Mouse (Mus musculus) left cerebral cortex, postnatal 36 days (tissue): ENCODE data around the gene Upp2. TPM values are rescaled to one million over a fixed set of nuclear protein-coding genes. Genes with fewer than 3 reads are reported as not detected.
A peak's percentile ranks its signal among the peaks of the same experiment; 100 is the strongest.

Experiments
- DNase-seq, 2 experiments: peaks; one replicate each; pipeline ENCODE4 v3.0.0; 2021 to 2022; ENCODE audit warnings: low spot score in 2 of 2, mixed read lengths in 1 of 2
- intact Hi-C: fragments of 180-260 bp; cut with DNase I; formaldehyde crosslinking; loops from one replicate; pipeline ENCODE4 v1.15.1; 2025
- total RNA-seq, 2 experiments: library from RNA; stranded (reverse); gene quantifications; 2 replicates each; pipeline ENCODE4 v1.2.3; 2021

Upp2 gene
- total RNA-seq = 10 to 100 TPM; 28.9 to 35.9 TPM

DNA sequence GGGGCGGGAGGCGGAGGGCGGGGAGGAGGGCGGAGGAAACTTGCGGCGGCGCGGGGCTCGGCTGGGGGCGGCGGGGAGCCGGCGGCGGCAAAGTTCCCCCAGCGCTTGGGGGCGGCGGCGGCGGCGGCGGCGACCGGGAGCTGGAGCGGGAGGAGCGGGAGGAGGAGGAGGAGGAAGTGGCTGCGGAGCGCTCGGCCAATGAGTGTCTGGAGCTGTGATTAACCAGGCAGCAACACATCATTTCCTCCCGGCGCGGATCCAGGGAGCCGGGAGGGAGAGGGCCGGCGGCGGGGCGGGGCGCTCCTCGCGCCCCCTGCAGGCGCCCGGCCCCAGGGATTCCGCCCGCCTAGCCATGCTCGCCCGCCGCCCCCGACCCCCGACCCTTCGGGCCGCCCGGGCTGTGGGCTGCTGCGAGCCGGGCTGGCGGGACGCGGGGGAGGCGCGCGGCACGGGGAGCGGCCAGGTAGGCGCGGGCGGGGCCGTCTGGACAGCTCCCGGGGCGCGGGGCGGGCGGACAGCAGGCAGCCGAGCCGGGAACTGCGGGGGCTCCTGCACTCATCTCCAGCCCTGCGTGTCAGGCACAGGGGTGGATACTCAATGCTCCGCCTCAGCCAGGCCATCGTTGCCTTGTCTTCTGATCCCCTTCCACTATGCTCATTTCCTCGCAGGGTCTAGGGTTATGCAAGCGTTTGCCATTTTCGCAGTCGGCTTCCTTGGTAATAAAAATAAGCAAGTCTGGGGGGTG is at the start of gene Upp2, which contains the start of gene Acvr1:
TSS of gene Upp2 (plus strand) at position 233 of the 745 bp plus-strand sequence.
TSS of gene Acvr1 (minus strand) at position 92 of the 745 bp plus-strand sequence.
- peak; percentile 87 to 91 for DNase-seq
- intact Hi-C loops = loop anchor here (2.0 to 10.0 kb wide), 4 partner anchors 52 to 100 kb away; no protein-coding TSS in a partner anchor

DNA sequence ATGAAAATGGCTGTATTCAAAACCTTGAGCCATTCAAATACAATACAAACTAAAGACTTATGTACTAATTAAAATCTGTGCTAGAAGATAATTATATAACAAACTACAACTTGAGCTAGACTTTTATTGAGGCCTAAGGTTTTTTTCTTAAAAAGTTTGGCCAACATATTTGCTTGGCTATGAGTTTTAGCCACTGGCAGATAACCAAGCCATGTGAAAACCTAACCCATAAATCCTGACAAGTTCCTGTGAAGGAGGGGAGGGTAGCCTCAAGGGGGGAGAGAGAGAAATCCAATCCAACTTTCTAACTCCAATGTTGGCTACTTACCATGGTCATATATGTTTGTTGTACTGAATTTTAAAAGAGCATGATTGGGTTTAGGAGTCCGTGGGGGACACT is 48.6 kb upstream of the Upp2 start:
- intact Hi-C loops = loop anchor here (10.0 kb wide), 1 partner anchor 46 kb away; the partner anchor contains the start of genes Acvr1 and Upp2

GRCm38 (mm10) chr2:58520727-58521126 is 46.4 kb upstream of the Upp2 start:
- DNase-seq = no peak
- intact Hi-C loops = no loop called here

More for the DNA sequence above, 48.6 kb upstream of the Upp2 start:
- no peak for DNase-seq

- no peak for DNase-seq
- intact Hi-C loops = no loop called here
Measured at GRCm38 (mm10) chr2:58521621-58522020, 45.5 kb upstream of the Upp2 start.

DNA sequence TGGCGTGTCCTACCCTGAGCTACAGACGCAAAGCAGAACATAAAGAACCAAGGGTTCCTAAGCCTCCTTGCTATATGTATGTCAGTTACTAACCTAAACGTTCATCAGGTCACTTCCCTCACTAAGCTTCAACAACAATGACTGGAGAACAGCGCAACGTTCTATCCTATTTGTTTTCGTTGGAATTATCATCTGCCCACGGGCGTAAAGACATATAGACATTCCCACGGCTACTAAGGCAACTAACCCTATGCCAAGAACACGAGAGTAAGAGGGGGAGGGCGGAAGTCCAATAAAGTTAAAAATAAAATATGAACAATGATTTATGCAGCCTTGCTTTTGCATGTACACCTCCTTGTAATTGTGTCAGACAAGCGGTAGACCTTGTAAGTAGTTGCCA is 44.0 kb upstream of the Upp2 start:
- intact Hi-C loops = no loop called here
- DNase-seq = no peak

DNA sequence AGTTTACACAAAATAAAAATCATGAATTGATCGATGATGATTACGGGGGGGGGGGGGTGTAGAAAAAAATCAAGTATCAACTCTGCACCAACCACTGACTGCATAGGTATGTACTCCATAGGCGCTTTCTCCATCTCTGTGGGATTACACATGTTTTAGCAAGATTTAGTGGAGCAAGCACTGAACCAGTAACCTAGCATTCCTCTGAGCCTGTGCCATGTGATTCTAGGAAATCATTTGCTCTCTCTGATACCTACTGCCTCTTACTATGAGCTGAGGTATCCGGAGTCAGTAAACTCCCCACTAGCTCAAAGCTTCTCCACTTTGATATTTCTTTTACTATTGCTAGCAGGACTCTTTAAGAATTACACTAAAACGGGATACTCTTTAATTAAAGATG is 43.2 kb upstream of the Upp2 start:
- intact Hi-C loops = no loop called here
- no peak for DNase-seq

- intact Hi-C loops = no loop called here
- no peak for DNase-seq
Measured at GRCm38 (mm10) chr2:58524356-58524755, 42.7 kb upstream of the Upp2 start.

GRCm38 (mm10) chr2:58527786-58528185 is 39.3 kb upstream of the Upp2 start:
- intact Hi-C loops = no loop called here
- no peak for DNase-seq

DNA sequence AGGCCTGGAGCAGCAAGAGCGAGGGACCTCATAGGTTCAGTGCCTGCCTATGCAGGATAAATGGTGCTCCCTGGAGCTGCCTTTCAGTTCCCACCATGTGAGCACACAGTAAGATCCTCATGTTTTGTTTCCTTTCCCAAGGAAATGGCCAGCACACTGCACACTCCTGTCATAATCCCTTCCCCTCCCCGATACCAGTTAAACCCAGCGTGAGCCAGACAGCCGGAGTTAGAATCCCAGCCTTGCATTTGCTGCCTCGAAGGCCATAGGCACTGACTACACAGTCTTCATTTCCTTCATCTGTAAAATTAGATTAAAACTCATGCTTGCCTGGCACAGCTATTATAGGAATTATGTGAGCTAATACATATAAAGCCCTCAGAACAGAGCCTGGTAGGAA is 37.7 kb upstream of the Upp2 start:
- no peak for DNase-seq
- intact Hi-C loops = no loop called here

DNA sequence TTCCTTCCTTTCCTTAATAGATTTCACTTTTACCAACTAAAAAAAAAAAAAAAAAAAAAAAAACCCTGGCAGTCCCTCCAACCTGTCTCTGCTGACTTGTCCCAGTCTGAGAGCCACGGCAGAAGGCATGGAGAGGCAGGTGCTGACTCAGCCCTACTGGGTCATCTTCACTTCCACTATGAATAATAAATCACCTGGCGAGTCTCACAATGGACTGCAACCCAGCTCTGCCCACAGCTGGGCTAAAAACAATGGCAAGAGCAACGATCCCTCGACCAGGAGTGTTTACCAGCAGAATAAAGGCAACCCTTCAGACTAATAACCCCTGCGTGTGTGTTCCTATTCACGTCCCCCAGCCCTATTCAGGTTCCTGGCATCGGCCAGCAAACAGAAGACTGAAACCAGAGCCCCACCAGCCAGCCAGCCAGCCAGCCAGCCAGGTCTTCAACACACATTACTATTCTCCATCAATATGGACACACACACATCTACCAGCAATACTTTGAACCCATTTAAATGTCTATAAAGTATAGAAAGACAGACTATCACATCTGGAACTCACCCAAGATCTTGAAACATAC is 37.1 kb upstream of the Upp2 start:
- intact Hi-C loops = no loop called here

GRCm38 (mm10) chr2:58530521-58530920 is 36.6 kb upstream of the Upp2 start:
- no peak for DNase-seq
- intact Hi-C loops = no loop called here

More for the DNA sequence above, 37.1 kb upstream of the Upp2 start:
- DNase-seq = no peak

DNA sequence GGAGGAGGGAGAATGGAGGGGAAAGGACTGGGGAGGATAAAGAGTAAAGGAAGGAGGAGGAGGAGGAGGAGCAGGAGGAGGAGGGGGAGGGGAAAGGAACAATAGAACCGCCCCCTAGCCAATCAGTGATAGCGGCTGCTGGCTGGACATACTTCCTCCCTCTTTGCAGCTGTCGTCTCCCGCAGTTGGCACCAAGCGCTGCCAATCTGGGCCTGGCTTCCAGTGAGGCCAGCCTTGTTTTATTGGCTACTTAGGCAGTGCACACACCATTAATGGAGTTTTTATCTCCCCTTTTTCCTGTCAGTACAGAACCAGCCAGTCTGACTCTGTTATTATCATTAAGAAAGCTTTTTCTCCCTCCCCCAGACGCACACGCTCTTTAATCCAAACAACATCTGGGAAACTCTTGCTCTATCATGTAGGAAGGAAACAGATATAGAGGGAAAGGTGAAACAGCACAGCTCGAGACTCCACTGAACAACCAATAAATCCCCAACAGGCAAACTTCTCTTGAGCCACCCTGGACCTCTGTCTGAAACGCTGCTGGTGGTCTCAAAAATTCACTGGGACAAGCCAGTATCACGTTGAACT is 34.7 kb upstream of the Upp2 start:
- peak; percentile 48 to 49 for DNase-seq
- intact Hi-C loops = no loop called here

DNA sequence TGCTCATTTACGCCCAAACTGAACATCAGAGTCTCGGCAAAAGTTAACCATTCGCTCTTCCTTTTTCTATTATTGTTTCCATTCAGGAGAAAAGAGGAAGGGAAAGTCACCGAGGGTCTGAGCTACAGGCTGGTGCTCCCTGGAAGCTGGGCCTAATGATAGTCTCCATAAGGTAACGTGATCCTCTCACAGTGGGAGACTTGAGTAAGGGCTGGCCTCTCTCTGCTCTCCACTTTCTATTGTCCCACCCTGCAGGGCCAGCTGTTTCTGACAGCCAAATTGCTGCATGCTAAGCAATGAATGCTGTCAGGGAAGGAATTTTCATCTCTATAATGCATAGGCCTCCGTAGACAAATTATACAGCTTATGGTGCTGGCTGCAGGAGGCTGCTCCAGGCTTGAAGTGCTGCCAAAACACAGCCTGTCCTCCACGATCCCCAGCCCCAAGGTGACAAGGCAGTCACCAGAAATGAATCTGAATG is 33.5 kb upstream of the Upp2 start:
- intact Hi-C loops = no loop called here
- DNase-seq = no peak

- intact Hi-C loops = no loop called here
- no peak for DNase-seq
Measured at GRCm38 (mm10) chr2:58534379-58534778, 32.7 kb upstream of the Upp2 start.

GRCm38 (mm10) chr2:58535233-58535632 is 31.9 kb upstream of the Upp2 start:
- no peak for DNase-seq
- intact Hi-C loops = no loop called here

DNA sequence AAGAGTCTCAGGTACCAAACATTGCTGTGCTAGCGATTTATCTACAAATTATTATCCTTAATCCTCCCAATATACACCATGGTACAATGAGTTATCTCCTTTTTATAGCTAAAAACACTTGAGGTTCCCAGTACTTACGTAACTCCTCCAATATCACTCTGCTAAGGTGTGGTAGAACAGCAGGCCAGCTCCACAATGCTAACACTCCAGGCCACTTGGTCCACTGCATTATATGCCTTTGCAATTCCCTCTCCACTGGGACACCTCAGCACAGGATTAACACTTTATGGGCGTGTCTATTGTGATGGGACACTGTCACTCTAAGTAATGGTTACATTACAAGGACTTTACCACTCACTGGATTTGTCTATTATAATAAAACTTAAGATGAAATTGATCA is 30.3 kb upstream of the Upp2 start:
- no peak for DNase-seq
- intact Hi-C loops = no loop called here

DNA sequence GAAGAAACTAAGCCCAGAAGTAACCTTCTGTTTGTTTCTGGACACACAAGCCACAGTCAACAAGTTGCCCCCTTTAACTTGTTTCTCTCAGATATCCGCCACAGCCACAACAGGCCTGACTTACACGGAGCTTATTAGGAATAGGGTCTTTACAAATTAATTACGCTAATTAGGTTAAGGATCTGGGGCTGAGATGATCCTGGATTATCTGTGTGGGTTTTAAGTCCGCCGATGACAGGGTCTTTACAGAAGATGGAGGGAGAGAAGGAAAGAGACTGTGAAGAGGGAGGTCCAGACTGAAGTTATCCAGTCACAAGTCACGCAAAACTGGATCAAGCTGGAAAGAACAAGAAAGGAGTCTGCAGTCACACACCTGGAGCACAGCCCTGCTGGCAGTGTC is 28.9 kb upstream of the Upp2 start:
- DNase-seq = no peak
- intact Hi-C loops = no loop called here

DNA sequence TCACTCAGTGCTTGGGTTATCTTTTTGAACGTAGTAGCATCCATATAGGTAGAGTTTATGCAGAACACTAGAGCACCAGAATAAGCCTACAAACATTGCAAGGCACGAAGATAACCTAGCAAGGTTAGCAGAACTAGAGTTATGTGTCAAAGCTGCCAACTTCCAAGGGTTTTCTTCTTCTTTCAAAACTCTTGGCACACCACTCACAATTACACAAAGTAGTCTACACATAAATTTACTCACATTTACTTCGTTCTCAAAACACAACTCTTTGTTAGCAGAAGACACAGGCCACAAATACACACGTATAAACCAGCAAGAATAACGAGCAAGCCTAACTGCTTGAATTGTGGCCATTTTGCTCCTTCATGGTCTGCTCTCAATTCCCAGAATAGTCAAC is 23.8 kb upstream of the Upp2 start:
- intact Hi-C loops = no loop called here
- no peak for DNase-seq

- DNase-seq = no peak
- intact Hi-C loops = no loop called here
Measured at GRCm38 (mm10) chr2:58544368-58544767, 22.7 kb upstream of the Upp2 start.

GRCm38 (mm10) chr2:58546264-58546663 is 20.8 kb upstream of the Upp2 start:
- intact Hi-C loops = no loop called here
- DNase-seq = no peak

- DNase-seq = no peak
- intact Hi-C loops = no loop called here
Measured at GRCm38 (mm10) chr2:58548943-58549342, 18.2 kb upstream of the Upp2 start.
